Mouse (Mus musculus) granulocyte monocyte progenitor cell, adult 5-6 weeks (primary cell): ENCODE data around the gene Gldc. TPM values are rescaled to one million over a fixed set of nuclear protein-coding genes. Genes with fewer than 3 reads are reported as not detected.
"Not testable (repeated sequence)": the region's sequence is repeated elsewhere in the genome, so short reads cannot be mapped to it uniquely, and the experiment has no call there.

Source experiments
- ATAC-seq: replicated peaks from 2 replicates; pipeline ENCODE4 v1.8.0; 2016; ENCODE audit warnings: mild to moderate bottlenecking, moderate TSS enrichment, inconsistent platforms; ENCODE audit not compliant: poor library complexity, severe bottlenecking
- total RNA-seq, 2 experiments: library from RNA; stranded (forward) in 1 of 2; stranded (reverse) in 1 of 2; fragments of 200-712, 200-1000 nt in 1 of 2; fragments of >200 nt in 1 of 2; fragmentation: Nextera tagmentation in 1 of 2; gene quantifications; 2 replicates each; pipeline ENCODE4 v1.2.3; 2014 to 2017

Gldc gene
- total RNA-seq (2014; fragmentation: Nextera tagmentation) (not detected in 2 replicates), total RNA-seq (2017) (not detected in 2 replicates)

DNA sequence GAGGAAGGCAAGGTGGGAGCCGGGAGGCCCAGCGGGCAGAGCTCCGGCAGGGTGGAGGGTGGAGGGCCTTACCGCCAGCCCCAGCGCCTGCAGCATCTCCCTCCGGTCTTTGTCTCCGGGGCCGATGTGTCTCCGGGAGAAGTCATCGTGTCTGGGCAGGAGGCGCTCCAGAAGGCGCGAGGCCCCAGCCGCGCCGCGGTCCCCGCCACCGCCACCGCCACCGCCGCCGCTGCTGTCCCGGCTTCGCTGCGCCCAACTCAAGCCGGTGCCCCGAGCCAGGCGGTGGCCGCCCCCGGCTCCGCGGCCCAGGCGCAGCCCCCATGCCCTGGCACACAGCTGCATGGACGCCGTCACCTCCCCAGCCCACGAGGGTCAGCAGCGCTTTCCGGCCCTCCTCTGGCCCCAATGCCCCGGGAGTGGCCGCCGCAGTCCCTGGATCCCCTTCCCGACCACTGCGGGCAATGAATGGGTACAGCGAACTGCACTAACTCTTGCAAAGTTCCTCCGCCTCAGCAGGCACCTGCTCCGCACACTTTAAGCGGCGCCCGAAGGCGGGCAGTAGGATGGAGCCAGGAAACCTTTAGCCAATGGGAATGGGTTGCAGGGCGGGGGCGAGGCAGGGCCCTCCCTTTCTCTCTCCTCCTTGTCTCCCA lies at the start of gene Gldc:
Gene Gldc, minus strand, starts transcription at position 511 of the 653 bp plus-strand sequence.
- no peak for ATAC-seq

DNA sequence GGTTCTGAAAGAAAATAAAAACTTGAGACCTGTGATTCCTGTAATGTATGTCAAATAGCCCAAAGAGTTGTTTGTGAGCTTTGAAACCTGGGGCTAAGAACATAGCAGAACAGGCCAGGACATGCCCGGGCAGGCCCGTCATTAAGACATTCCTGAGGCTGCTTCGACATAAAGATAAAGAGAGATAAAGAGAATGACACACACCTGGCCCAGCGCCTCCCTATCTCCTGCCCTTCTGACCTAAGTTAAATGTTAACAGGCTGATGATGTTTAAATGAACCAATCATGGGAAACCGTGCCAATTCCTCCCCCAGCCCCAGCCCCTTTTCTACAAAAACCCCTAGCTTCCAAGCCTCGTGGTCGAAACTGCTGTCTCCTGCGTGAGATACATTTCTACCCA lies 47.4 kb upstream of the Gldc start:
- not testable (repeated sequence) for ATAC-seq

- ATAC-seq: 0 out of 2 replicates have a peak, but pooled peaks have one; percentile 33
Measured at GRCm38 (mm10) chr19:30217335-30217734, 42.1 kb upstream of the Gldc start.

DNA sequence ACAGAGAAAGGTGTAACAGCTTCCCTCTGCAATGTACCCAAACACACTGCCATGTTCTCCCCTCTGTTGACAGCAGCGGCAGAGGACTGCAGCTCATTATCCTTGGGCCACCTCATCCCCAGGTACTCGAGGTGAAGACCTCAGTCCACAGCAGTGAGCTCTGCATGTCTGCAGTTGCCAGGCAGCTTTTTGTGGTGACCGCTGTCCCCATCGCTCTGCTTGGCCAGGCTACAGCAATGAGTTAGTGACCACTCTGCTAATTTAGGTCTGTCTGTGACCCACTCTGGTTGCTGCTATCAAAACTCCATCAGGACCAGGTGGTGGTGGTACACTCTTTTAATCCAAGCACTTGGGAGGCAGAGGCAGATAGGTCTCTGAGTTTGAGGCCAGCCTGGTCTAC lies 41.0 kb upstream of the Gldc start:
- no peak for ATAC-seq

DNA sequence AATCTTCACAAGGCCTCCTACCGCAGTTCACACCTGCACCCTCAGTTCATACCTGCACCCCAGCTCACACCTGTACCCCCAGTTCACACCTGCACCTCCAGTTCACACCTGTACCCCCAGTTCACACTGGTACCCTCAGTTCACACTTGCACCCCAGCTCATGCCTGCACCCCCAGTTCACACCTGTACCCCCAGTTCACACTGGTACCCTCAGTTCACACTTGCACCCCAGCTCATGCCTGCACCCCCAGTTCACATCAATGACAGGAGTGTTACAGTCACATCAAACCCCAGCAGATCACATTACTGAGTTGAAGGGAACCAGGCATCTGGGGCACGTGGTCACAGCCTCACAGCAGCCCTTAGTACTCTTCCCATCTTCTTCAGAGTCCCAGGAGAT lies 40.5 kb upstream of the Gldc start:
- not testable (repeated sequence) for ATAC-seq

DNA sequence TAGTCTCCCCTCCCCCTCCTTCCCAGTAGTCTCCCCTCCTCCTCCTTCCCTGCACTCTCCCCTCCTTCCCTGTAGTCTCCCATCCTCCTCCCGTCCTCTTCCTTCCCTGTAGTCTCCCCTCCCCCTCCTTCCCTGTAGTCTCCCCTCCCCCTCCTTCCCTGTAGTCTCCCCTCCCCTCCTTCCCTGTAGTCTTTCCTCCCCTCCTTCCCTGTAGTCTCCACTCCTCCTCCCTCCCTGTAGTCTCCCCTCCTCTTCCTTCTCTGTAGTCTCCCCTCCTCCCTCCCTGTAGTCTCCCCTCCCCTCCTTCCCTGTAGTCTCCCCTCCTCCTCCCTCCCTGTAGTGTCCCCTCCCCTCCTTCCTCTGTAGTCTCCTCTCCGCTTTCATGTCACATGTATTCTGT lies 38.8 kb upstream of the Gldc start:
- no peak for ATAC-seq

DNA sequence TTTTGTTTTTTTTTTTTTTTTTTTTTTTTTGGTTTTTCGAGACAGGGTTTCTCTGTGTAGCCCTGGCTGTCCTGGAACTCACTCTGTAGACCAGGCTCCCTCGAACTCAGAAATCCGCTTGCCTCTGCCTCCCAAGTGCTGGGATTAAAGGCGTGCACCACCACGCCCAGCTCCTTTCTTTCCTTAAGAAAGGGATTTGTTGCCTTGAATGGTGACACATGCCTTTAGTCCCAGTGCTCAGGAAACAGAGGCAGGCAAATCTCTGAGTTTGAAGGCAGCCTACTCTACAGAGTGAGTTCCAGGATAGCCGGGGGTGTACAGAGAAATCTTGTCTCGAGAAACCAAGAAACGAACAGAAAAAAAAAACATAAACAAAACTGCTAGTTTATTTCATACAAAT lies 33.8 kb upstream of the Gldc start:
- ATAC-seq: not testable (repeated sequence)

DNA sequence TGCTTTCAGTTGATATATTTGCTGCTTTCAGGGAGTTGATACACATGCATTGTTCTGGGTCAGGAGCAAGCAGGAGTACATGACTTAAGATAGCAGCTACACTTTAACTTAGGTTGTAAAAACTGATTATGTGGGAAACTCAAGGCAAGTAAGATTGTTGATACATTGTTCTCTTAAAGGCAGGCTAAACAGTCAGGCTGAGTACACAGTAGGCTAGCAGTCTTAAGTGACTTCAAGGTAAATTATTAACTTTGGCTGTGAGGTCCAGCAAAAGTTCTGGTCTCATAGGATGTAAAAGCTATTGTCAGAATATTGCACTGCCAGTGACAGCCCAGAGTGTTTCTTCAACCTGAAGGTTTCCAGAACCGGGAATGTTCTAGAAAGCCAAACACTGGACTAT lies 31.8 kb upstream of the Gldc start:
- no peak for ATAC-seq

GRCm38 (mm10) chr19:30205874-30206273 lies 30.6 kb upstream of the Gldc start:
- no peak for ATAC-seq

DNA sequence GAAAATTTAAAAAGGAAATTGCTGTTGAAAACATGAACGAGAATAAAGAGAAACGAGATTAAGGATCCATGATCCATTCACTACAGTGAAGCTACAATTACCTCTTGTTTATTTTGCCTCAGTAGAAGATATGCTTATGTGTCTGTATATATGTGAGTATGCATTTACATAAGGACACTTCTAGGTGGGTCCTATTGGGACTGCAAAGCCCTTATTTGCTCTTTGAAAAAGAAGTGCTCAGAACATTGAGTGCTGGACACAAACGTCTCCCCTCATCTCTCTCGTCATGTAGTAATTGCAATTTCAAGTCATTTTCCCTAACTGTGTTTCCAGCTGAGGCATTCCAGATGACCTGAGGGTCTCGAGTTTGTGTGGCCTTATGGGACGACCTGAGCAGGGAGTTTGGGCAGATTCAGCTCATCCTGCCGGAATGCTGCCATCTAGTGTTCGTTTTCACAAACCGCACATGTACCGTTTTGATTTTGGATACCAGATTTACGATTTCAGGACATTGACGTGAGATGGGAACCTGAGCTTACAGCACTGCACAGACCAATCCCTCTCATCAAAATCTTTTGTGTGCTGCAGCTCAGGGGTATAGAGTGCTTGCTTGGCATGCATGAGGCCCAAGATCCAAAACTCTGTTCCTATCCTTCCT lies 30.1 kb upstream of the Gldc start:
- peak; percentile 50; the same call in 1 of the 2 replicates for ATAC-seq

- ATAC-seq: no peak
Measured at GRCm38 (mm10) chr19:30202177-30202576, 26.9 kb upstream of the Gldc start.

DNA sequence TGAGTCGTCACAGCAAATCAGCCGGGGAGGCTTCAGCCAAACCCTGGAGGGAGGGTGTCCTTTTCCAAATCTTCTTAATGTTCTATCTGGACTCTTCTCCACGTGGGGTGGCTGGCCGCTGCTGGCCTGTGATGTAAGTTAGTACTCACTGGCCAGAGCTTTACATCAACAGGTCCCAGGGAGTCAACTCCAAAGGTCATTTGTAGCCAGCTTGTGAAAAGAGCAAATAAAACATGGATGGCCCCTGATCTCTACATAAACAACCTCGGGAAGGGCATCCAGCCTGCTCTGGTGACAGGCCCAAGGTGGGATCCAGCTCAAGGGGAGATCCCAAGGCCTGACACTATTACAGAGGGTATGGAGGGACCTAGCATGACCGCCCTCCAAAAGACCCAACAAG lies 19.8 kb upstream of the Gldc start:
- ATAC-seq: no peak

- ATAC-seq: no peak
Measured at GRCm38 (mm10) chr19:30187232-30187631, 12.0 kb upstream of the Gldc start.

- no peak for ATAC-seq
Measured at GRCm38 (mm10) chr19:30185536-30185935, 10.3 kb upstream of the Gldc start.

GRCm38 (mm10) chr19:30179979-30180378 lies 4.8 kb upstream of the Gldc start:
- no peak for ATAC-seq

DNA sequence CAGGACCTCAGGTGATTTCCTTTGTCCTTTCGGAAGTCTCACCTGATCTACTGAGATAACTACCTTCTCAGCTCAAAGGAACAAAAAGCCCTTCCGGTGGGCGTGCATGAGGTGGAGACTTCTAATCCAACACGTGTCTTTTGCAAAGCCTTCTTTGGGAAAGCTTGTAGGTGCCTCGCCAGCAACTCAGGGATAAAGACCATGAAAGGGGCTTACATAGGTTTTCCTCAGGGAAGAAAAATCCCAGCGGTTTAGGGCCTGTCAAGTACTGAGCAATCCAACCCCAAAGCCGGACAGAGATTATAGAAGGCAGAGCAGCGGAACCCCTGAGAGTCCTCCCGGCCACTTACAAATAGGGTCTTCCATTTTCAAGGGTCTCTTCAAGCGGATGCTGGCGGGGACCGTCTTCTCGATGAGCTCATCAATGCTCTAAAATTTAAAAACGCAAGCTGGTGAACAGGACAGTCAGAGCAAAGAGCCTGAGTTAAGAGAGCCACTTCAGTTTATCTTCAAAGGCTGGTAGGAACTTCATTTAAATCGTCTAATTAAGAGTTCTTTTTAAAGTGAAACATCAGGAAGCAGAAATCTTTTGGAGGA lies 1.1 kb downstream of the Gldc start:
- no peak for ATAC-seq

GRCm38 (mm10) chr19:30171346-30172055 lies 3.7 kb downstream of the Gldc start:
- no peak for ATAC-seq

- no peak for ATAC-seq
Measured at GRCm38 (mm10) chr19:30170319-30170718, 4.9 kb downstream of the Gldc start.

GRCm38 (mm10) chr19:30166801-30167505 lies 8.3 kb downstream of the Gldc start:
- no peak for ATAC-seq

GRCm38 (mm10) chr19:30164228-30164627 lies 11.0 kb downstream of the Gldc start:
- ATAC-seq: no peak
